Mouse (Mus musculus): ENCODE measurements around the gene Il20rb. TPM values are rescaled to one million over a fixed set of nuclear protein-coding genes. Genes with fewer than 3 reads are reported as not detected.

Il20rb gene
- polyA plus RNA-seq (2014; fragmentation: Nextera tagmentation; extraction: Ambion mirVana), result 0.29 and 0.57 TPM in 2 replicates

GRCm38 (mm10) chr9:100486431-100486830, at the start of gene Il20rb:
Gene Il20rb (minus strand): TSS chr9:100486788.
- no peak for ATAC-seq (ENCODE audit: low FRiP score)
- no peak within 1 kb of the TSS for H3K27ac ChIP-seq
- 86% methylated on average over 5 of the region's 5 CpGs for WGBS
- H3K4me1 ChIP-seq (replicated peaks; ENCODE audit: control insufficient read depth, insufficient read depth, low read length), result no peaks in the 10 kb centered on the region
- H3K27me3 ChIP-seq (ENCODE audit: control insufficient read depth, insufficient read depth, low read length), result no peaks in the 10 kb centered on the region
- H3K9ac ChIP-seq, result no peak within 1 kb of the TSS
- no peak within 1 kb of the TSS for H3K4me2 ChIP-seq (replicated peaks)
- H3K9me3 ChIP-seq (ENCODE audit: control insufficient read depth, low read length), result no peaks in the 10 kb centered on the region
- DNase-seq (ENCODE audit: low spot score), result no peak
- no peak within 1 kb of the TSS for H3K4me3 ChIP-seq (replicated peaks; ENCODE audit: low read length)
- H3K36me3 ChIP-seq (replicated peaks; ENCODE audit: control insufficient read depth, insufficient read depth), result no peaks in the 10 kb centered on the region

- 91% methylated on average over 2 of the region's 2 CpGs for WGBS
- H3K36me3 ChIP-seq (replicated peaks; ENCODE audit: control insufficient read depth, insufficient read depth), result no peaks in the 10 kb centered on the region
- H3K4me2 ChIP-seq (replicated peaks), result no peak overlapping the region
- H3K27ac ChIP-seq, result no peak overlapping the region
- ATAC-seq (ENCODE audit: low FRiP score), result no peak
- DNase-seq (ENCODE audit: low spot score), result no peak
- no peaks in the 10 kb centered on the region for H3K4me1 ChIP-seq (replicated peaks; ENCODE audit: control insufficient read depth, insufficient read depth, low read length)
- no peak overlapping the region for H3K4me3 ChIP-seq (replicated peaks; ENCODE audit: low read length)
- no peaks in the 10 kb centered on the region for H3K9me3 ChIP-seq (ENCODE audit: control insufficient read depth, low read length)
- H3K9ac ChIP-seq, result no peak overlapping the region
- H3K27me3 ChIP-seq (ENCODE audit: control insufficient read depth, insufficient read depth, low read length), result no peaks in the 10 kb centered on the region
Observed at GRCm38 (mm10) chr9:100535618-100536262, 49.2 kb upstream of the Il20rb start.

GRCm38 (mm10) chr9:100534686-100535085, 48.1 kb upstream of the Il20rb start:
- H3K4me1 ChIP-seq (replicated peaks; ENCODE audit: control insufficient read depth, insufficient read depth, low read length), result no peaks in the 10 kb centered on the region
- no peak overlapping the region for H3K4me3 ChIP-seq (replicated peaks; ENCODE audit: low read length)
- no peak overlapping the region for H3K4me2 ChIP-seq (replicated peaks)
- H3K27ac ChIP-seq, result no peak overlapping the region
- H3K9ac ChIP-seq, result no peak overlapping the region
- H3K27me3 ChIP-seq (ENCODE audit: control insufficient read depth, insufficient read depth, low read length), result no peaks in the 10 kb centered on the region
- no peaks in the 10 kb centered on the region for H3K36me3 ChIP-seq (replicated peaks; ENCODE audit: control insufficient read depth, insufficient read depth)
- WGBS, result 98% methylated on average over 3 of the region's 3 CpGs
- no peaks in the 10 kb centered on the region for H3K9me3 ChIP-seq (ENCODE audit: control insufficient read depth, low read length)
- ATAC-seq (ENCODE audit: low FRiP score), result no peak
- no peak for DNase-seq (ENCODE audit: low spot score)

GRCm38 (mm10) chr9:100532847-100533505, 46.4 kb upstream of the Il20rb start:
- no peak overlapping the region for H3K4me3 ChIP-seq (replicated peaks; ENCODE audit: low read length)
- H3K36me3 ChIP-seq (replicated peaks; ENCODE audit: control insufficient read depth, insufficient read depth), result no peaks in the 10 kb centered on the region
- no peaks in the 10 kb centered on the region for H3K27me3 ChIP-seq (ENCODE audit: control insufficient read depth, insufficient read depth, low read length)
- H3K9me3 ChIP-seq (ENCODE audit: control insufficient read depth, low read length), result 0 out of 2 replicates have a peak, but pooled peaks cover 4% of the 10 kb centered on the region
- H3K4me1 ChIP-seq (replicated peaks; ENCODE audit: control insufficient read depth, insufficient read depth, low read length), result no peaks in the 10 kb centered on the region
- no peak overlapping the region for H3K4me2 ChIP-seq (replicated peaks)
- H3K9ac ChIP-seq, result no peak overlapping the region
- 85% methylated on average over 3 of the region's 3 CpGs for WGBS
- DNase-seq (ENCODE audit: low spot score) (no peak), ATAC-seq (ENCODE audit: low FRiP score) (no peak)
- H3K27ac ChIP-seq, result no peak overlapping the region

- no peak for DNase-seq (ENCODE audit: low spot score)
- H3K27me3 ChIP-seq (ENCODE audit: control insufficient read depth, insufficient read depth, low read length), result no peaks in the 10 kb centered on the region
- H3K9me3 ChIP-seq (ENCODE audit: control insufficient read depth, low read length), result 0 out of 2 replicates have a peak, but pooled peaks cover 4% of the 10 kb centered on the region
- H3K4me3 ChIP-seq (replicated peaks; ENCODE audit: low read length), result no peak overlapping the region
- no peak overlapping the region for H3K4me2 ChIP-seq (replicated peaks)
- ATAC-seq (ENCODE audit: low FRiP score), result no peak
- no peak overlapping the region for H3K27ac ChIP-seq
- WGBS, result 73% methylated on average over 1 of the region's 1 CpGs
- no peaks in the 10 kb centered on the region for H3K36me3 ChIP-seq (replicated peaks; ENCODE audit: control insufficient read depth, insufficient read depth)
- no peak overlapping the region for H3K9ac ChIP-seq
- no peaks in the 10 kb centered on the region for H3K4me1 ChIP-seq (replicated peaks; ENCODE audit: control insufficient read depth, insufficient read depth, low read length)
Observed at GRCm38 (mm10) chr9:100531296-100531695, 44.7 kb upstream of the Il20rb start.

GRCm38 (mm10) chr9:100525225-100525624, 38.6 kb upstream of the Il20rb start:
- Histone ChIP-seq H3K9ac (no peak overlapping the region), H3K27ac (no peak overlapping the region), H3K9me3 (ENCODE audit: control insufficient read depth, low read length) (0 out of 2 replicates have a peak, but pooled peaks cover 4% of the 10 kb centered on the region), H3K4me3 (replicated peaks; ENCODE audit: low read length) (no peak overlapping the region), H3K27me3 (ENCODE audit: control insufficient read depth, insufficient read depth, low read length) (no peaks in the 10 kb centered on the region), H3K36me3 (replicated peaks; ENCODE audit: control insufficient read depth, insufficient read depth) (no peaks in the 10 kb centered on the region), H3K4me2 (replicated peaks) (no peak overlapping the region), H3K4me1 (replicated peaks; ENCODE audit: control insufficient read depth, insufficient read depth, low read length) (no peaks in the 10 kb centered on the region)
- WGBS, result 94% methylated on average over 2 of the region's 2 CpGs
- ATAC-seq (ENCODE audit: low FRiP score) (no peak), DNase-seq (ENCODE audit: low spot score) (no peak)

- H3K27ac ChIP-seq, result no peak overlapping the region
Observed at GRCm38 (mm10) chr9:100522029-100522428, 35.4 kb upstream of the Il20rb start.

GRCm38 (mm10) chr9:100520586-100520985, 34.0 kb upstream of the Il20rb start:
- whole genome bisulfite sequencing, result 2% methylated on average over 2 of the region's 2 CpGs
- H3K36me3 ChIP-seq (replicated peaks; ENCODE audit: control insufficient read depth, insufficient read depth), result no peaks in the 10 kb centered on the region
- no peak overlapping the region for H3K9ac ChIP-seq
- H3K9me3 ChIP-seq (ENCODE audit: control insufficient read depth, low read length), result no peaks in the 10 kb centered on the region
- no peak overlapping the region for H3K4me3 ChIP-seq (replicated peaks; ENCODE audit: low read length)
- ATAC-seq (ENCODE audit: low FRiP score) (no peak), DNase-seq (ENCODE audit: low spot score) (peak; percentile 80)
- H3K27ac ChIP-seq, result no peak overlapping the region
- no peak overlapping the region for H3K4me2 ChIP-seq (replicated peaks)
- H3K27me3 ChIP-seq (ENCODE audit: control insufficient read depth, insufficient read depth, low read length), result no peaks in the 10 kb centered on the region
- H3K4me1 ChIP-seq (replicated peaks; ENCODE audit: control insufficient read depth, insufficient read depth, low read length), result no peaks in the 10 kb centered on the region

More at GRCm38 (mm10) chr9:100522029-100522428, 35.4 kb upstream of the Il20rb start:
- Histone ChIP-seq H3K9ac (no peak overlapping the region), H3K4me3 (replicated peaks; ENCODE audit: low read length) (no peak overlapping the region), H3K27me3 (ENCODE audit: control insufficient read depth, insufficient read depth, low read length) (no peaks in the 10 kb centered on the region), H3K4me1 (replicated peaks; ENCODE audit: control insufficient read depth, insufficient read depth, low read length) (no peaks in the 10 kb centered on the region), H3K36me3 (replicated peaks; ENCODE audit: control insufficient read depth, insufficient read depth) (no peaks in the 10 kb centered on the region), H3K4me2 (replicated peaks) (no peak overlapping the region), H3K9me3 (ENCODE audit: control insufficient read depth, low read length) (no peaks in the 10 kb centered on the region)
- no peak for DNase-seq (ENCODE audit: low spot score)
- no peak for ATAC-seq (ENCODE audit: low FRiP score)
- WGBS, result 82% methylated on average over 2 of the region's 2 CpGs

GRCm38 (mm10) chr9:100520012-100520411, 33.4 kb upstream of the Il20rb start:
- no peak for ATAC-seq (ENCODE audit: low FRiP score)
- H3K4me3 ChIP-seq (replicated peaks; ENCODE audit: low read length), result no peak overlapping the region
- H3K36me3 ChIP-seq (replicated peaks; ENCODE audit: control insufficient read depth, insufficient read depth), result no peaks in the 10 kb centered on the region
- H3K9me3 ChIP-seq (ENCODE audit: control insufficient read depth, low read length), result no peaks in the 10 kb centered on the region
- H3K4me2 ChIP-seq (replicated peaks), result no peak overlapping the region
- no peak overlapping the region for H3K27ac ChIP-seq
- DNase-seq (ENCODE audit: low spot score), result no peak
- H3K9ac ChIP-seq, result no peak overlapping the region
- no peaks in the 10 kb centered on the region for H3K4me1 ChIP-seq (replicated peaks; ENCODE audit: control insufficient read depth, insufficient read depth, low read length)
- 96% methylated on average over 3 of the region's 3 CpGs for WGBS
- no peaks in the 10 kb centered on the region for H3K27me3 ChIP-seq (ENCODE audit: control insufficient read depth, insufficient read depth, low read length)
